ENCODE assay signal across 27 mouse cellular contexts in the genomic region with DNA sequence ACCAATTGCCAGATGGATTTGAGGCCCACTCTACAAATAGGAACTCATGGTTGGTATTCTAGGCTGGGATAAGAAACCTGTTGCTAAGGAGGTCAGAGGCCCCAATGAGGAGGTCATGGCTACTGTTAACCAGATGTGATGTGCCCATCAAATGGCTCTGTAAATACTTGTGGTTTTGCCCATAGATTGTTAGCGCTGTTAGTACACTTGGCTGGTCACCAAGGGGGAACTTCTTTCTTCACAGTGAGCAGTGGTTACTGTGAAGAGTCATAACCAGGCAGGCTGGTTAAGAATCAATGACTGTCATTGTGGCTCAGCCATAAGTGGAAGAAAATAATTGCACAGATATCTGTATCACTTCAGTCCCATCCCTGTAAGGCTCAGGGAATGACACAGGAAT.
DNase-seq lines count a peak whose midpoint lies in the region; ATAC-seq and TF ChIP-seq lines count a peak whose summit lies in the region.
"Had no signal": no experiment of that assay in that cellular context is flagged by ENCODE, and none has a peak within 500 bp of the region (broad histone marks: within the 10 kb centered on the region; RNA-seq: fewer than 3 reads in every experiment).

No protein-coding gene starts in this region.

- no peak for ATAC-seq in Patski
- ATAC-seq in megakaryocyte, adult 5-6 weeks (ENCODE audit: poor library complexity, severe bottlenecking), result 0 out of 2 replicates have a peak, but pooled peaks have one; percentile 24
- ATAC-seq: activated CD4-positive, CD25-positive, alpha-beta regulatory T cell, adult 4 months; forebrain, embryonic 13.5 days; forebrain, postnatal 0 days; hindbrain, embryonic 16.5 days; intestine, embryonic 15.5 days had no signal

- DNase-seq in 416B (ENCODE audit: low read depth), result peak; percentile 78
- peak; percentile 28 for DNase-seq in Patski (ENCODE audit: low read depth, low spot score)
- DNase-seq in splenic B cell, adult 2 months (ENCODE audit: low read depth, low spot score), result peak; percentile 14
- DNase-seq in thymus, postnatal 14 days, result no peak
- no peak for DNase-seq in kidney, postnatal 10 days
- no peak for DNase-seq in testis, postnatal 10 days (ENCODE audit: low spot score)
- DNase-seq: adrenal gland, adult 8-10 months; adrenal gland, postnatal 25 days; cerebellum, adult 11-12 months; cerebellum, adult 8-10 months; cerebellum, postnatal 10 days; cerebellum, postnatal 36 days; forebrain, postnatal 0 days; gastrocnemius, adult 2 months; gastrocnemius, postnatal 14 days; heart, adult 2 months; heart, postnatal 14 days had no signal

- in situ Hi-C loops in Patski (cut with MboI; ENCODE audit: low pct_unique_long_range_greater_than_20kb), result no loop called here

- no peak for TF ChIP-seq CTCF in Patski (IDR thresholded peaks at IDR 0.05)

- H3K27me3 ChIP-seq in Patski, result no peaks in the 10 kb centered on the region
- no peaks in the 10 kb centered on the region for H3K27me3 ChIP-seq in splenic B cell, adult 2 months (ENCODE audit: control insufficient read depth, insufficient read depth, low read length, poor library complexity, severe bottlenecking)
- H3K27me3 ChIP-seq: forebrain, embryonic 13.5 days; intestine, embryonic 15.5 days had no signal

- CTCF ChIA-PET in Patski (lab: Charles Lee), result no interaction called here

- POLR2A ChIA-PET in Patski (lab: Charles Lee), result no interaction called here

- no peaks in the 10 kb centered on the region for H3K36me3 ChIP-seq in splenic B cell, adult 2 months (ENCODE audit: control insufficient read depth, insufficient read depth, low read length, poor library complexity, severe bottlenecking)
- H3K36me3 ChIP-seq: forebrain, embryonic 10.5 days; G1E; heart, embryonic 10.5 days; heart, embryonic 13.5 days; hindbrain, embryonic 12.5 days; intestine, embryonic 15.5 days had no signal

Comparison
In these comparisons a context has a peak if more than half of its experiments do, and no peak if none do; other contexts are left out.
1. DNase-seq: peak in 416B (single experiment), Patski (single experiment) and splenic B cell, adult 2 months (single experiment); none in thymus, postnatal 14 days (single experiment), kidney, postnatal 10 days (single experiment) and testis, postnatal 10 days (single experiment).